Mouse (Mus musculus) liver, postnatal 0 days (tissue): ENCODE data around the gene Mtfr2. TPM values are rescaled to one million over a fixed set of nuclear protein-coding genes. Genes with fewer than 3 reads are reported as not detected.

Experiments
- ATAC-seq: fragments of 200-750 bp; cut with Nextera tagmentation; 2 replicates; pipeline ENCODE4 v1.8.0; 2017; ENCODE audit warnings: mild to moderate bottlenecking, moderate library complexity
- DNase-seq: peaks from one replicate; pipeline ENCODE4 v3.0.0-alpha.2; 2016
- H3K27ac ChIP-seq: fragments of 300-500 bp; sonication (generic); 2 replicates; pipeline ENCODE4 v1.5.1; 2014; ENCODE audit warnings: antibody characterized with exemption, moderate library complexity, mild to moderate bottlenecking, low read depth
- H3K27me3 ChIP-seq: fragments of 300-500 bp; sonication (generic); 2 replicates; pipeline ENCODE4 v1.6.1; 2014; ENCODE audit warnings: low read length, control low read depth, mixed read lengths; ENCODE audit not compliant: insufficient read depth
- H3K36me3 ChIP-seq: fragments of 300-500 bp; sonication (generic); replicated peaks from 2 replicates; pipeline ENCODE4 v1.6.1; 2014; ENCODE audit warnings: mild to moderate bottlenecking, control low read depth, low read length, moderate library complexity, mixed read lengths; ENCODE audit not compliant: insufficient read depth
- H3K4me1 ChIP-seq: fragments of 300-500 bp; sonication (generic); 2 replicates; pipeline ENCODE4 v1.6.1; 2014; ENCODE audit warnings: antibody characterized with exemption, mild to moderate bottlenecking, control low read depth; ENCODE audit not compliant: insufficient read depth
- H3K4me2 ChIP-seq: fragments of 300-500 bp; sonication (generic); 2 replicates; pipeline ENCODE4 v1.6.1; 2014; ENCODE audit warnings: low read depth, mild to moderate bottlenecking, low read length, moderate library complexity, mixed read lengths
- H3K4me3 ChIP-seq: fragments of 300-500 bp; sonication (generic); 2 replicates; pipeline ENCODE4 v1.5.1; 2014; ENCODE audit warnings: low read depth, low read length
- H3K9ac ChIP-seq: fragments of 300-500 bp; sonication (generic); replicated peaks from 2 replicates; pipeline ENCODE4 v1.6.1; 2014; ENCODE audit warnings: mild to moderate bottlenecking, moderate library complexity
- H3K9me3 ChIP-seq: fragments of 300-500 bp; sonication (generic); 2 replicates; pipeline ENCODE4 v1.6.1; 2016; ENCODE audit warnings: mild to moderate bottlenecking, control low read depth, low read length, mixed read lengths
- CTCF ChIP-seq: sonication (generic); IDR thresholded peaks from 2 replicates; pipeline ENCODE4 v1.5.1; 2016; ENCODE audit warnings: antibody characterized with exemption, low read depth
- EP300 ChIP-seq: IDR thresholded peaks from 2 replicates; pipeline ENCODE4 v1.6.1; 2016; ENCODE audit warnings: antibody characterized with exemption, low read depth, mild to moderate bottlenecking
- WGBS: fragments of 180-500 bp; shearing (Covaris S2); extraction: QIAGEN DNeasy Blood & Tissue Kit; methylation state at CpG from one replicate; pipeline ENCODE4 v1.1.7; 2014; ENCODE audit not compliant: insufficient replicate concordance; 5-methylcytosine and 5-hydroxymethylcytosine counted together
- polyA plus RNA-seq: library from polyadenylated mRNA; unstranded; fragments of >200 nt; fragmentation: Nextera tagmentation; extraction: Ambion mirVana; gene quantifications from 2 replicates; pipeline ENCODE4 v1.2.1, GENCODE M21; 2015

Mtfr2 gene
- polyA plus RNA-seq, 1 experiment from 2014 or later: 1.5 TPM

DNA sequence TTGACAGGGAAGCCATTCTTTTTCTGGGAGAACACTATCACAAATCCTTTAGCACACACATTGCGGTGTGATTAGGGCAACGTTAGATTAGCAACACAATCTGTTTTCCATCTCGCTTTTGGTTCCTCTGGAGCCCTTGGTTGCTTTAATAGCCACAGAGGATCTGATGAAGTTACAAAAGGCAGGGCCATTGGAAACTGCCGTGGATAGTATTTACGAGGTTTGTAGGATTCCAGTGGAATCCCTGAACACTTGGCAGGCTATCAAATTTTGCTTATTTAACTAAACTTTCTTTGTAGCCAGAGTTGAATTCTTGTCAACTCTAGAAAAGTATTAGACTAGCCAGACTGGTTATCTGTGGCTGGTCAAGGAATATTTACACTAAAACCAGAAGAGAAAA lies 47.2 kb downstream of the Mtfr2 start:
- H3K27ac ChIP-seq: no peak overlapping the region
- ATAC-seq: no peak
- no peak overlapping the region for H3K4me2 ChIP-seq
- WGBS: 68% methylated on average over 5 of the region's 5 CpGs
- no peak for DNase-seq
- H3K4me1 ChIP-seq: no peaks in the 10 kb centered on the region
- H3K9ac ChIP-seq: no peak overlapping the region
- H3K4me3 ChIP-seq: no peak overlapping the region
- H3K36me3 ChIP-seq: no peaks in the 10 kb centered on the region
- no peaks in the 10 kb centered on the region for H3K27me3 ChIP-seq
- H3K9me3 ChIP-seq: no peaks in the 10 kb centered on the region
- TF ChIP-seq EP300 (no peak), CTCF (no peak)

DNA sequence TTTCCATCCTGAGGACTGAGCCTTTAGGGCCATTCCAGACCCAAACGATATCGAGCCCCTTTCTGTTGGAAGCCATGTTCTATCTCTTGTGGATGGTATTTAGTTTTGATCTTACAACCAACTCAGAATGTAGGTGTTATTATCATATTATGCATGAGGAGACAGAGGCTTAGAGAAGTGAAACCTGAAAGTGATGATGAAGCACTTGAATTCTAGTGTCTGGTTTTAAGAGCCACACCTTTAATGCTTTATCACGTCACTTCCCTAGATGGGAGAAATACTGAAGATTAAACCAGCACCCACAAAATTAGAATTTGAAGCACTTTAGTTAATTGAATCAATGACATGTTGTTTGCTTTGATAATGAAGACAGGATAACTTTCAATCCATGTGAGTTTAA lies 48.2 kb downstream of the Mtfr2 start:
- ATAC-seq (no peak), DNase-seq (no peak)
- WGBS: 85% methylated on average over 3 of the region's 3 CpGs
- H3K36me3 ChIP-seq: no peaks in the 10 kb centered on the region
- H3K4me2 ChIP-seq: no peak overlapping the region
- no peaks in the 10 kb centered on the region for H3K4me1 ChIP-seq
- no peaks in the 10 kb centered on the region for H3K9me3 ChIP-seq
- no peaks in the 10 kb centered on the region for H3K27me3 ChIP-seq
- no peak overlapping the region for H3K27ac ChIP-seq
- H3K9ac ChIP-seq: no peak overlapping the region
- no peak overlapping the region for H3K4me3 ChIP-seq
- no peak for TF ChIP-seq CTCF

DNA sequence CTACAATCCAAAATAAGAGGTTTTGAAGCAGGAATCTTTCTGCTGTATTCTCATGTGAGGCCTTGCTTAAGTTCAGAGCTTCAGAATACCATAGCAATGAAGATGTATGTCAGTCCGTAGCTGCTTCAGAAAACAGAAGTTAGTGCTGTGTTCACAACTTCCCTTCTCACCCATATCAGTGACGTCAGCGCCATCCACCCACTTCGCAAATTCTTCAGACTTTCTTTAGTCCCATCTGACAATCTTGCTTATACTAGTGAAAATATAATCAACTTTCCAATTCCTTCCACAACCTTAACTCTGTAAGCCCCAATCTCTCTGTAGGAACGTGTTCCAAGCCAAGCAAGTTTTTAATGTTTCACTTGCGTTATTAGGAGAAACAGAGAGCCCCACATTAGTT lies 50.7 kb downstream of the Mtfr2 start:
- ATAC-seq (no peak), DNase-seq (no peak)
- 36% methylated on average over 6 of the region's 6 CpGs for WGBS

DNA sequence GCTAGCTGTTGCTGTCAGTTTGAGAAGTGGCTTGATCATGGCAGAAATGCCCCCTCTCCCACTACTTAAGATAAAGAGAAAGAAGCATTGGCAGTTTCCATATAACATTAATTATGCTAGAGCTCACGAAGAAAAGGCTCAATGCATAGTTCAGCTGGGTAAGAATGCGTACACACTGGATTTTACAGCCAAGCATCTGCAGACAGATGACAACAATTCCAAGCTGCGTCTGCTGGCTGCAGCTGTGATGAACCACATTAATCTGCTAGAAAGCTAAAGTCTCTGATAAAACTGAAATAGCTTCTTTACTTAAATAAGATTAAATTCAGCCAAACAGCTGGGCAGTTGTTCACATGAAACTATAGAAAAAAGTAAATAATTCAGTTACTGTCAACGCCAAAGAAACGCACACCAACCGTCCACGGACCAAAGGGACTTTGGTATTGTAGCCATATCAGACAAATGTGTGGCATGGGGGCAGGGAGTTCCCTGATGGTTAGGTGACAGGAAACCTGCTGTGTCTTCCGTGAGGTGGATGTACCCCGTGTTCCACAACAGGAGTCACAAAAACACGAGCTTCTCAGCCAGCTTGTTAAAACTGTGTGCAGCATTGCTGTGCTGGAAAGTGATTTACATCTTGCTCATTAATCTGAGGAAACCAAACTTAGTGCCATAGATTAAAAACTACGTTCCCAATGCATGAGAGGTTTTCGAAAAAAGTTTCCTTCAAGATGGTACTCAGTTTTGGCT lies 51.2 kb downstream of the Mtfr2 start:
- 0 out of 2 replicates have a peak overlapping the region, but pooled peaks have one; percentile 22 for H3K4me2 ChIP-seq
- WGBS: 72% methylated on average over 12 of the region's 12 CpGs
- H3K9ac ChIP-seq: no peak overlapping the region; the same call in 1 of the 2 replicates
- no peaks in the 10 kb centered on the region for H3K27me3 ChIP-seq
- ATAC-seq (no peak), DNase-seq (no peak)
- no peak overlapping the region for H3K4me3 ChIP-seq
- H3K4me1 ChIP-seq: no peaks in the 10 kb centered on the region
- TF ChIP-seq CTCF: no peak
- no peak for TF ChIP-seq EP300
- H3K9me3 ChIP-seq: no peaks in the 10 kb centered on the region
- no peaks in the 10 kb centered on the region for H3K36me3 ChIP-seq
- H3K27ac ChIP-seq: no peak overlapping the region

More for the DNA sequence above, 50.7 kb downstream of the Mtfr2 start:
- TF ChIP-seq CTCF (no peak), EP300 (no peak)
- H3K36me3 ChIP-seq: no peaks in the 10 kb centered on the region
- H3K27ac ChIP-seq: no peak overlapping the region
- H3K9me3 ChIP-seq: no peaks in the 10 kb centered on the region
- H3K9ac ChIP-seq: no peak overlapping the region; the same call in 1 of the 2 replicates
- peak overlapping the region; percentile 22; the same call in 1 of the 2 replicates for H3K4me2 ChIP-seq
- no peaks in the 10 kb centered on the region for H3K4me1 ChIP-seq
- H3K4me3 ChIP-seq: no peak overlapping the region
- H3K27me3 ChIP-seq: no peaks in the 10 kb centered on the region

DNA sequence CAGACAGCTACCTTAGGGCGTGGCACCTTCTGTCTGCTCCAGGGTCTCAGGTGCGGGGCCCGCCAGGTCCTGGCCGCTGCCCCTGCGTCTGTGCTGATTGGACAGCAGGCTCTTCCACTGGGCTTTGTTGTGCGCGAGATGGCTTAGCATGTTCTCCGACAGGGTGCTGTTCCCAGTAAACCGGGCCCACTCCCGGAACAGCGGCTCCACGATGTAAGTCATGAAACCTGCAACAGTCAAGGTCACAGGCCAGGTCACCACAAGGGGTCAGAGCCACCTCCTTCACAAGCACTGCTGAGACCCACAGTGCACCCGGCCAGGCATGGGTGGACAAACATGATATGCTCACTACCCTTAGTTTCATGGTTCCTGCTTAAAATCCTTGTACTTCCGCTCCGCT lies 52.8 kb downstream of the Mtfr2 start:
- no peak for DNase-seq
- H3K4me1 ChIP-seq: no peaks in the 10 kb centered on the region
- H3K36me3 ChIP-seq: no peaks in the 10 kb centered on the region
- ATAC-seq: no peak
- no peaks in the 10 kb centered on the region for H3K9me3 ChIP-seq
- no peaks in the 10 kb centered on the region for H3K27me3 ChIP-seq
- no peak overlapping the region for H3K9ac ChIP-seq
- no peak overlapping the region for H3K27ac ChIP-seq
- 67% methylated on average over 15 of the region's 15 CpGs for WGBS
- no peak overlapping the region for H3K4me2 ChIP-seq
- no peak overlapping the region for H3K4me3 ChIP-seq
- TF ChIP-seq CTCF: no peak
- TF ChIP-seq EP300: no peak

DNA sequence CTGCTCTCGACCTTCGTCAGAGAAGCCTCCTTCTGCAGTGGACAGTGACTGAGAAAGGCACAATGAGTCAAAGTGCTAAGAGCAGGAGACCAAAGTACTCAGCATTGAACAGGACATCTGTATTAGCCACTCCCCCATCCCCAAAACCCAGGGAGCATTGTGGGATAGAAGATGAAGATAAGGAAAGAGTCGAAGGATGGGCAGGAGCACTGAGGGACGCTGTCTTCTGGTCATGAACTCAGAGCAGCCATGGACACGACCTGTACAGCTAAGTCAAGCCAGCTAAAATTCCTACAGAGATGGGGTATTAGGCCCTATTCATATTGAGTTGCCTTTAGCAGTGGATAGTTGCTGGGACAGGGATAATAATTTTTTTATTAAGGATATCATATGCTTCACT lies 55.4 kb downstream of the Mtfr2 start:
- H3K27ac ChIP-seq: no peak overlapping the region
- TF ChIP-seq EP300: no peak
- TF ChIP-seq CTCF: no peak
- DNase-seq: no peak
- H3K4me1 ChIP-seq: no peaks in the 10 kb centered on the region
- no peak overlapping the region for H3K9ac ChIP-seq
- H3K36me3 ChIP-seq: no peaks in the 10 kb centered on the region
- no peak overlapping the region for H3K4me3 ChIP-seq
- no peaks in the 10 kb centered on the region for H3K9me3 ChIP-seq
- ATAC-seq: no peak
- no peak overlapping the region for H3K4me2 ChIP-seq
- H3K27me3 ChIP-seq: no peaks in the 10 kb centered on the region
- 77% methylated on average over 5 of the region's 5 CpGs for WGBS

- Histone ChIP-seq H3K27me3 (no peaks in the 10 kb centered on the region), H3K27ac (no peak overlapping the region), H3K4me2 (no peak overlapping the region), H3K4me1 (no peaks in the 10 kb centered on the region), H3K9me3 (no peaks in the 10 kb centered on the region), H3K9ac (no peak overlapping the region), H3K36me3 (no peaks in the 10 kb centered on the region), H3K4me3 (no peak overlapping the region)
- TF ChIP-seq CTCF: peak; percentile 90
- no peak for TF ChIP-seq EP300
- ATAC-seq (no peak), DNase-seq (peak; percentile 42)
- 76% methylated on average over 2 of the region's 2 CpGs for WGBS
Measured at GRCm38 (mm10) chr10:20405471-20405870, 57.9 kb downstream of the Mtfr2 start.
